Comparison of ENCODE assay signal across 35 mouse cellular contexts in genomic region chr12:59019891-59020290, GRCm38 (mm10).
"Had no signal": no experiment of that assay in that cellular context is flagged by ENCODE, and none has a peak within 500 bp of the region (broad histone marks: within the 10 kb centered on the region; RNA-seq: fewer than 3 reads in every experiment).

No protein-coding gene starts in this region.

- H3K9me3 ChIP-seq: heart, embryonic 10.5 days; heart, embryonic 12.5 days; heart, embryonic 13.5 days; heart, embryonic 15.5 days; hindbrain, embryonic 10.5 days; hindbrain, embryonic 12.5 days; hindbrain, embryonic 13.5 days; hindbrain, embryonic 15.5 days; intestine, embryonic 15.5 days; kidney, embryonic 15.5 days had no signal

- ATAC-seq: hindbrain, embryonic 16.5 days; hindbrain, postnatal 0 days; inflammation-experienced regulatory T-cells, adult 6 months; intestine, embryonic 15.5 days; intestine, embryonic 16.5 days; intestine, postnatal 0 days had no signal

- DNase-seq: heart, postnatal 10 days; heart, postnatal 14 days; heart, postnatal 36 days; heart, postnatal 4 days; kidney, adult 11 months; kidney, adult 18-20 months; kidney, adult 2 months; kidney, adult 8-10 months; kidney, adult 9 months; kidney, postnatal 10 days; kidney, postnatal 14 days; kidney, postnatal 25 days; kidney, postnatal 36 days; kidney, postnatal 4 days; layer of hippocampus, adult 9-11 months; layer of hippocampus, postnatal 36 days had no signal

- H3K36me3 ChIP-seq: intestine, embryonic 15.5 days had no signal

- H3K4me1 ChIP-seq: heart, embryonic 10.5 days; heart, embryonic 12.5 days; heart, embryonic 13.5 days; heart, embryonic 15.5 days; hindbrain, embryonic 10.5 days; hindbrain, embryonic 12.5 days; hindbrain, embryonic 13.5 days; hindbrain, embryonic 15.5 days; intestine, embryonic 15.5 days; kidney, embryonic 15.5 days had no signal

- H3K4me3 ChIP-seq: heart, embryonic 10.5 days; heart, embryonic 12.5 days; heart, embryonic 13.5 days; heart, embryonic 15.5 days; hindbrain, embryonic 10.5 days; hindbrain, embryonic 12.5 days; hindbrain, embryonic 13.5 days; hindbrain, embryonic 15.5 days; intestine, embryonic 15.5 days; kidney, embryonic 15.5 days; layer of hippocampus, adult 2 months had no signal

- H3K4me2 ChIP-seq: heart, embryonic 11.5 days; heart, embryonic 12.5 days; heart, embryonic 13.5 days; heart, embryonic 15.5 days; hindbrain, embryonic 12.5 days; hindbrain, embryonic 13.5 days; hindbrain, embryonic 14.5 days; hindbrain, embryonic 15.5 days; intestine, embryonic 15.5 days; kidney, embryonic 15.5 days had no signal

- H3K9ac ChIP-seq: heart, embryonic 12.5 days; heart, embryonic 13.5 days; heart, embryonic 15.5 days; hindbrain, embryonic 12.5 days; hindbrain, embryonic 13.5 days; hindbrain, embryonic 14.5 days; hindbrain, embryonic 15.5 days; intestine, embryonic 15.5 days; kidney, embryonic 15.5 days had no signal

- H3K27ac ChIP-seq: heart, embryonic 10.5 days; heart, embryonic 13.5 days; heart, embryonic 15.5 days; hindbrain, embryonic 10.5 days; hindbrain, embryonic 12.5 days; hindbrain, embryonic 13.5 days; hindbrain, embryonic 14.5 days; hindbrain, embryonic 15.5 days; hindbrain, postnatal 0 days; intestine, embryonic 15.5 days; kidney, embryonic 15.5 days; kidney, postnatal 0 days; layer of hippocampus, adult 2 months had no signal

- H3K27me3 ChIP-seq: heart, embryonic 12.5 days; heart, embryonic 13.5 days; heart, embryonic 15.5 days; hindbrain, embryonic 12.5 days; hindbrain, embryonic 13.5 days; hindbrain, embryonic 15.5 days; intestine, embryonic 15.5 days; kidney, embryonic 15.5 days had no signal
